In genomic region chr19:31763951-31764800, GRCm38 (mm10) we compare ENCODE assay signal across 8 mouse cellular contexts. TPM values are rescaled to one million over a fixed set of nuclear protein-coding genes. Genes with fewer than 3 reads are reported as not detected.
A peak's percentile ranks its signal among the peaks of the same experiment; 100 is the strongest.
DNase-seq lines count a peak whose midpoint lies in the region; ATAC-seq and TF ChIP-seq lines count a peak whose summit lies in the region.

No protein-coding gene starts in this region.

- no peaks in the 10 kb centered on the region; the same call in 1 of the 2 replicates for H3K9me3 ChIP-seq in erythroblast, embryonic 14.5 days (ENCODE audit: control insufficient read depth, low read length)
- no peaks in the 10 kb centered on the region for H3K9me3 ChIP-seq in hindbrain, embryonic 11.5 days (ENCODE audit: control insufficient read depth, low read length)
- H3K9me3 ChIP-seq in limb, embryonic 14.5 days (ENCODE audit: control insufficient read depth, low read length): no peaks in the 10 kb centered on the region
- H3K9me3 ChIP-seq in midbrain, embryonic 11.5 days (ENCODE audit: control insufficient read depth, low read length): no peaks in the 10 kb centered on the region

- peak; percentile 48 for DNase-seq in adrenal gland, postnatal 10 days
- DNase-seq in forelimb bud, embryonic 11.5 days (ENCODE audit: low read depth, low spot score): peak; percentile 34
- DNase-seq in hindbrain, embryonic 11.5 days (ENCODE audit: low spot score): peak; percentile 57
- no peak for DNase-seq in limb, embryonic 14.5 days (ENCODE audit: low spot score)
- DNase-seq in midbrain, embryonic 11.5 days (ENCODE audit: low spot score, missing footprints): peak; percentile 94
- peak; percentile 7 for DNase-seq in urinary bladder, postnatal 25 days (ENCODE audit: low spot score)

- peak overlapping the region; percentile 97 for H3K4me2 ChIP-seq in hindbrain, embryonic 11.5 days (replicated peaks; ENCODE audit: low read depth, low read length)
- peak overlapping the region; percentile 92 for H3K4me2 ChIP-seq in limb, embryonic 14.5 days (replicated peaks; ENCODE audit: low read depth, low read length, severe bottlenecking)
- peak overlapping the region; percentile 93 for H3K4me2 ChIP-seq in midbrain, embryonic 11.5 days

- peaks cover 76% of the 10 kb centered on the region for H3K27me3 ChIP-seq in erythroblast, embryonic 14.5 days (ENCODE audit: control insufficient read depth)
- peaks cover 11% of the 10 kb centered on the region for H3K27me3 ChIP-seq in hindbrain, embryonic 11.5 days (ENCODE audit: control insufficient read depth, insufficient read depth, low read length)
- peaks cover 42% of the 10 kb centered on the region for H3K27me3 ChIP-seq in limb, embryonic 14.5 days (ENCODE audit: control insufficient read depth, insufficient read depth, low read length)
- peaks cover 18% of the 10 kb centered on the region for H3K27me3 ChIP-seq in midbrain, embryonic 11.5 days (ENCODE audit: control insufficient read depth, insufficient read depth, low read length)

- H3K4me1 ChIP-seq in erythroblast, embryonic 14.5 days (ENCODE audit: control insufficient read depth): peaks cover 15% of the 10 kb centered on the region
- peaks cover 10% of the 10 kb centered on the region for H3K4me1 ChIP-seq in hindbrain, embryonic 11.5 days (replicated peaks; ENCODE audit: control insufficient read depth, insufficient read depth, low read length)
- peaks cover 10% of the 10 kb centered on the region; the same call in 1 of the 2 replicates for H3K4me1 ChIP-seq in limb, embryonic 14.5 days (ENCODE audit: control insufficient read depth, insufficient read depth, low read length)
- H3K4me1 ChIP-seq in midbrain, embryonic 11.5 days (ENCODE audit: control insufficient read depth, insufficient read depth, low read length): peaks cover 21% of the 10 kb centered on the region

- ATAC-seq in erythroblast, adult 5-6 weeks (replicated peaks; ENCODE audit: low FRiP score, poor library complexity, severe bottlenecking): no peak
- peak; percentile 57 for ATAC-seq in hindbrain, embryonic 11.5 days (ENCODE audit: low FRiP score)
- ATAC-seq in limb, embryonic 14.5 days (ENCODE audit: low FRiP score, low read depth): peak; percentile 14; the same call in 1 of the 2 replicates
- peak; percentile 53 for ATAC-seq in midbrain, embryonic 11.5 days (ENCODE audit: low FRiP score)

- peak overlapping the region; percentile 42 for H3K4me3 ChIP-seq in erythroblast, embryonic 14.5 days (replicated peaks)
- peak overlapping the region; percentile 48 for H3K4me3 ChIP-seq in hindbrain, embryonic 11.5 days (ENCODE audit: low read depth, low read length)
- H3K4me3 ChIP-seq in limb, embryonic 14.5 days (replicated peaks; ENCODE audit: low read length): peak overlapping the region; percentile 47
- peak overlapping the region; percentile 52 for H3K4me3 ChIP-seq in midbrain, embryonic 11.5 days (ENCODE audit: low read depth, low read length)

- H3K27ac ChIP-seq in hindbrain, embryonic 11.5 days (ENCODE audit: low read depth, low read length): no peak overlapping the region
- no peak overlapping the region for H3K27ac ChIP-seq in limb, embryonic 14.5 days (replicated peaks; ENCODE audit: low read depth, low read length)
- no peak overlapping the region for H3K27ac ChIP-seq in midbrain, embryonic 11.5 days (ENCODE audit: low read depth, low read length)

- H3K36me3 ChIP-seq in erythroblast, embryonic 14.5 days (ENCODE audit: control insufficient read depth): no peaks in the 10 kb centered on the region
- no peaks in the 10 kb centered on the region for H3K36me3 ChIP-seq in hindbrain, embryonic 11.5 days (ENCODE audit: control insufficient read depth, insufficient read depth, low read length)
- H3K36me3 ChIP-seq in limb, embryonic 14.5 days (ENCODE audit: control insufficient read depth, insufficient read depth, low read length): no peaks in the 10 kb centered on the region
- H3K36me3 ChIP-seq in midbrain, embryonic 11.5 days (ENCODE audit: control insufficient read depth, insufficient read depth, low read length): no peaks in the 10 kb centered on the region

- TF ChIP-seq POLR2A in limb, embryonic 14.5 days (IDR thresholded peaks at IDR 0.05; ENCODE audit: borderline replicate concordance, extremely low read depth, insufficient read depth, insufficient read length): no peak

- under 1% methylated on average over 51 of the region's 56 CpGs for WGBS in hindbrain, embryonic 11.5 days
- under 1% methylated on average over 55 of the region's 56 CpGs for WGBS in limb, embryonic 14.5 days
- WGBS in midbrain, embryonic 11.5 days: under 1% methylated on average over 55 of the region's 56 CpGs

- peak overlapping the region; percentile 28; the same call in 1 of the 2 replicates for H3K9ac ChIP-seq in hindbrain, embryonic 11.5 days (ENCODE audit: low read depth, low read length)
- peak overlapping the region; percentile 52 for H3K9ac ChIP-seq in limb, embryonic 14.5 days (ENCODE audit: low read depth, low read length, severe bottlenecking)
- H3K9ac ChIP-seq in midbrain, embryonic 11.5 days (ENCODE audit: low read length): peak overlapping the region; percentile 53

RNA-seq across cellular contexts. Expression of gene Prkg1, which starts 0.7 kb away (rescaled TPM):
- polyA plus RNA-seq in erythroblast, embryonic 14.5 days (2012): not detected in 2 replicates
- not detected in 2 replicates for total RNA-seq in erythroblast, adult 5-6 weeks (2015; ENCODE audit: low replicate concordance)
- total RNA-seq in erythroblast, adult 5-6 weeks (2017; ENCODE audit: low replicate concordance): 0.28 TPM in 1 of 2 replicates, not detected in the other
- 10 to 100 TPM in 1 of 2 experiments, 1 to 10 TPM in 1; 8.2 to 13.4 TPM for total RNA-seq in adrenal gland, postnatal 10 days (2021)
- 6.3 and 8.6 TPM in 2 replicates for polyA plus RNA-seq in hindbrain, embryonic 11.5 days (2014; fragmentation: Nextera tagmentation; extraction: Ambion mirVana)
- 7.1 and 7.4 TPM in 2 replicates for polyA plus RNA-seq in limb, embryonic 14.5 days (2012; rRNA removed)
- polyA plus RNA-seq in limb, embryonic 14.5 days (2014; fragmentation: Nextera tagmentation; extraction: Ambion mirVana): 7.6 and 9.6 TPM in 2 replicates
- polyA plus RNA-seq in midbrain, embryonic 11.5 days (2014; fragmentation: Nextera tagmentation; extraction: Ambion mirVana): 4.9 and 6.1 TPM in 2 replicates
